Mouse (Mus musculus) forebrain, postnatal 0 days (tissue): ENCODE measurements at regions not wholly inside any gene's neighbourhood (a gene's known extent, or its start where the extent isn't known, plus 50 kb on each side); places are given as distances from the start of the nearest gene placed in this dataset.

Source experiments
- ATAC-seq: fragments of 200-750 bp; cut with Nextera tagmentation; 2 replicates; pipeline ENCODE4 v1.8.0; 2017; ENCODE audit warnings: mild to moderate bottlenecking, moderate library complexity
- DNase-seq: peaks from one replicate; pipeline ENCODE4 v3.0.0-alpha.2; 2015
- H3K27ac ChIP-seq: fragments of 300-500 bp; sonication (generic); 2 replicates; pipeline ENCODE4 v1.5.1; 2014; ENCODE audit warnings: low read depth, mild to moderate bottlenecking, antibody characterized with exemption, low read length, moderate library complexity, mixed read lengths
- H3K27me3 ChIP-seq: fragments of 300-500 bp; sonication (generic); 2 replicates; pipeline ENCODE4 v1.6.1; 2014; ENCODE audit warnings: mild to moderate bottlenecking, low read length, mixed read lengths; ENCODE audit not compliant: insufficient read depth
- H3K36me3 ChIP-seq: fragments of 300-500 bp; sonication (generic); 2 replicates; pipeline ENCODE4 v1.6.1; 2014; ENCODE audit warnings: mild to moderate bottlenecking, moderate library complexity; ENCODE audit not compliant: insufficient read depth
- H3K4me1 ChIP-seq: fragments of 300-500 bp; sonication (generic); 2 replicates; pipeline ENCODE4 v1.6.1; 2014; ENCODE audit warnings: antibody characterized with exemption; ENCODE audit not compliant: insufficient read depth
- H3K4me2 ChIP-seq: fragments of 300-500 bp; sonication (generic); 2 replicates; pipeline ENCODE4 v1.6.1; 2014; ENCODE audit warnings: low read depth, mild to moderate bottlenecking, moderate library complexity
- H3K4me3 ChIP-seq: fragments of 300-500 bp; sonication (generic); 2 replicates; pipeline ENCODE4 v1.5.1; 2014; ENCODE audit warnings: low read depth, low read length, mixed read lengths
- H3K9ac ChIP-seq: fragments of 300-500 bp; sonication (generic); 2 replicates; pipeline ENCODE4 v1.6.1; 2014; ENCODE audit warnings: mild to moderate bottlenecking
- H3K9me3 ChIP-seq: fragments of 300-500 bp; sonication (generic); 2 replicates; pipeline ENCODE4 v1.6.1; 2016; ENCODE audit warnings: low read length
- CTCF ChIP-seq: sonication (generic); IDR thresholded peaks from 2 replicates; pipeline ENCODE4 v1.5.1; 2016; ENCODE audit warnings: antibody characterized with exemption, control low read depth, low read depth
- WGBS: fragments of 180-500 bp; shearing (Covaris S2); extraction: QIAGEN DNeasy Blood & Tissue Kit; methylation state at CpG from one replicate; pipeline ENCODE4 v1.1.7; 2014; 5-methylcytosine and 5-hydroxymethylcytosine counted together

- whole genome bisulfite sequencing, result 81% methylated on average over 3 of the region's 3 CpGs
- Histone ChIP-seq H3K27me3 (no peaks in the 10 kb centered on the region), H3K4me1 (no peaks in the 10 kb centered on the region), H3K27ac (no peak overlapping the region), H3K4me2 (no peak overlapping the region), H3K9ac (no peak overlapping the region), H3K4me3 (no peak overlapping the region), H3K9me3 (no peaks in the 10 kb centered on the region), H3K36me3 (no peaks in the 10 kb centered on the region)
- ATAC-seq, result no peak
- DNase-seq, result no peak
- TF ChIP-seq CTCF, result no peak
Measured at GRCm38 (mm10) chr8:6582732-6583131, 1477.6 kb upstream of the Slc10a2 start.

- no peak for DNase-seq
- WGBS, result 72% methylated on average over 4 of the region's 4 CpGs
- ATAC-seq, result no peak
- H3K4me1 ChIP-seq, result 0 out of 2 replicates have a peak, but pooled peaks cover 3% of the 10 kb centered on the region
- H3K9me3 ChIP-seq, result no peaks in the 10 kb centered on the region
- no peak for TF ChIP-seq CTCF
- no peak overlapping the region for H3K27ac ChIP-seq
- H3K4me3 ChIP-seq, result no peak overlapping the region
- no peaks in the 10 kb centered on the region for H3K36me3 ChIP-seq
- H3K27me3 ChIP-seq, result no peaks in the 10 kb centered on the region
- no peak overlapping the region for H3K4me2 ChIP-seq
- no peak overlapping the region for H3K9ac ChIP-seq
Measured at GRCm38 (mm10) chr8:6577868-6578634, 1472.9 kb upstream of the Slc10a2 start.

GRCm38 (mm10) chr8:6575241-6575640 lies 1470.1 kb upstream of the Slc10a2 start:
- Histone ChIP-seq H3K4me1 (0 out of 2 replicates have a peak, but pooled peaks cover 3% of the 10 kb centered on the region), H3K36me3 (no peaks in the 10 kb centered on the region), H3K27me3 (no peaks in the 10 kb centered on the region), H3K4me3 (no peak overlapping the region), H3K9ac (no peak overlapping the region), H3K4me2 (no peak overlapping the region), H3K9me3 (no peaks in the 10 kb centered on the region), H3K27ac (no peak overlapping the region)
- DNase-seq (no peak), ATAC-seq (no peak)
- 45% methylated on average over 4 of the region's 4 CpGs for WGBS
- TF ChIP-seq CTCF, result no peak

DNA sequence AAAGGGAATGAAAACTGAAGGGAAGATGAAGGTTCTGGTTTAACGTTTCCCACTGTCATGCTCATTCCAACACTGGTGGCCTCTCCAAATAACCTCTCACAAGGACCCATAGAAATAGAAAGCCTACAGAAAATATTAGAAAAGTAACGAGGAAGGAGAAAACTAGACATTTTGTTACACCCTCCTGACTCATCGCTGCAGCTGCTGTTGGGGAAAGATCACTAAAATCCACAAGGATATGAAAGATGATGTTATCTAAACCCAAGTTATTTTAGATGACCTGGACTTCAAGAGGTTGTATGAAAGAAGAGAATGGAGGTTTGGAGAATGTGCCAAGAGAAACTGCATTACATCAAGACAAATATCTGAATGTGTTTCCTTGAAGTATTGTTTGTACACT lies 1468.3 kb upstream of the Slc10a2 start:
- no peak overlapping the region for H3K27ac ChIP-seq
- H3K4me1 ChIP-seq, result 0 out of 2 replicates have a peak, but pooled peaks cover 3% of the 10 kb centered on the region
- ATAC-seq, result no peak
- no peaks in the 10 kb centered on the region for H3K36me3 ChIP-seq
- no peak overlapping the region for H3K4me2 ChIP-seq
- TF ChIP-seq CTCF, result no peak
- H3K27me3 ChIP-seq, result no peaks in the 10 kb centered on the region
- H3K4me3 ChIP-seq, result no peak overlapping the region
- no peak overlapping the region for H3K9ac ChIP-seq
- WGBS, result 85% methylated on average over 3 of the region's 3 CpGs
- DNase-seq, result no peak
- no peaks in the 10 kb centered on the region for H3K9me3 ChIP-seq

DNA sequence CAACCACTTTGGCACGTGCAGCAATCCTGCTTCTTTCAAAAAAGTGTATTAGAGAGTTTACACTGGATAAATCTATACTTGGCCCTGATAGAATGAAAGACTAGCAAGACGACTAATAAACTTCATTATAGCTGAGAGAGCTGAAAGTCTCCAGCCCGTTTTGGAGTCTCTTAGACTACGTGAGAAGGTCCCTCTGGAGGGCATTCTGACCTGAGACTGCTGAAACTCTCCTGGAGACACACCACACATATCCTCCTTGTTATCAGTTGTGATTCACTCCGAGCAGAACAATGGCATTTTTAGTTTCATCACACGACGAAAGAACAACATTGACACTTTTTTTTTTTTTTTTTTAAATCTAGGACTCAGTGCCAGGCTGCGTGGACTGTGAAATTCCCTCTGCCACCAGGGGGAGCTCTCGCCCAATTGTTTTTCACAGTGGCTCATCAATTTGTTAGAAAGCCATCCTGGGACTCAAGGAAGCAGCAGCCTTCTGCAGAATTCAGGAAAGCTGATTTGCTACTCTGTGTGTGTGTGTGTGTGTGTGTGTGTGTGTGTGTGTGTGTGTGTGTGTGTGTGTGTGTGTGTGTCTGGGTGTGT lies 1467.0 kb upstream of the Slc10a2 start:
- H3K9ac ChIP-seq, result no peak overlapping the region
- H3K4me2 ChIP-seq, result no peak overlapping the region
- H3K9me3 ChIP-seq, result no peaks in the 10 kb centered on the region
- WGBS, result 27% methylated on average over 9 of the region's 9 CpGs
- H3K27me3 ChIP-seq, result no peaks in the 10 kb centered on the region
- 0 out of 2 replicates have a peak, but pooled peaks cover 3% of the 10 kb centered on the region for H3K4me1 ChIP-seq
- H3K36me3 ChIP-seq, result no peaks in the 10 kb centered on the region
- no peak overlapping the region for H3K27ac ChIP-seq
- DNase-seq, result peak; percentile 87
- peak; percentile 66 for ATAC-seq
- peak; percentile 83 for TF ChIP-seq CTCF
- no peak overlapping the region for H3K4me3 ChIP-seq

- Histone ChIP-seq H3K4me1 (no peaks in the 10 kb centered on the region), H3K27ac (no peak overlapping the region), H3K27me3 (no peaks in the 10 kb centered on the region), H3K36me3 (no peaks in the 10 kb centered on the region), H3K9me3 (no peaks in the 10 kb centered on the region), H3K4me3 (no peak overlapping the region), H3K4me2 (no peak overlapping the region), H3K9ac (no peak overlapping the region)
- no peak for TF ChIP-seq CTCF
- DNase-seq (no peak), ATAC-seq (no peak)
Measured at GRCm38 (mm10) chr8:6550965-6551364, 1445.8 kb upstream of the Slc10a2 start.

DNA sequence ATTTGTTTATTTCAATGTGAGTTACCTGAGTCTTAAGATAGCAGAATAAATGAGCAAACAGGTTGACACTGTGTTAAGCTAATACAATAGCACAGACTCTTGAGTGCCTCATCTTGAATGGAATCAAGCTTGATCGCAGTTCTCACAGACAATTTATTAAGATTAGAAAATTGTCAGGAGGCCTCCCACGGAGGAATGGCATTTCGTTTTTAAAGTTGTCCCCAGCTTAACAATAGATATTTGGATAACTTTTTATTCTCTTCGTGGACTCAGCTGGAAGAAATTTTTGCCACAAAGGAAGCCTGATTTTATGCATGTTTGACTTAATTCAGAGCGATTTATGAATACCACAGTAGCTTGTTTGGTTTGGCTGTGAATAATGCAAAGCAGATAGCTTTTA lies 1422.0 kb upstream of the Slc10a2 start:
- DNase-seq (no peak), ATAC-seq (no peak)
- Histone ChIP-seq H3K4me1 (no peaks in the 10 kb centered on the region), H3K4me2 (no peak overlapping the region), H3K27ac (no peak overlapping the region), H3K4me3 (no peak overlapping the region), H3K9me3 (no peaks in the 10 kb centered on the region), H3K9ac (no peak overlapping the region), H3K27me3 (no peaks in the 10 kb centered on the region), H3K36me3 (no peaks in the 10 kb centered on the region)
- no peak for TF ChIP-seq CTCF
- 12% methylated on average over 5 of the region's 5 CpGs for WGBS
